Mouse (Mus musculus) frontal cortex, adult 2 months (tissue): ENCODE results near the gene Slc35b4. TPM values are rescaled to one million over a fixed set of nuclear protein-coding genes. Genes with fewer than 3 reads are reported as not detected.

Source experiments
- DNase-seq, 2 experiments: peaks; one replicate each; pipeline ENCODE4 v3.0.0; 2022; ENCODE audit warnings: low spot score in 1 of 2; ENCODE audit errors: extremely low spot score in 1 of 2
- polyA plus RNA-seq: library from polyadenylated mRNA; depleted of rRNA; stranded (reverse); fragments of >200 nt; gene quantifications from 2 replicates; pipeline ENCODE4 v1.2.3, GENCODE M21; 2012

The Slc35b4 gene
- polyA plus RNA-seq, 1 experiment = 52.6 TPM

GRCm38 (mm10) chr6:34171748-34172457, 5.0 kb downstream of the Slc35b4 start:
- no peak for DNase-seq

- no peak for DNase-seq
Measured at GRCm38 (mm10) chr6:34170844-34171494, 5.9 kb downstream of the Slc35b4 start.

GRCm38 (mm10) chr6:34168834-34169233, 8.1 kb downstream of the Slc35b4 start:
- DNase-seq = no peak

- no peak for DNase-seq
Measured at GRCm38 (mm10) chr6:34163014-34163413, 13.9 kb downstream of the Slc35b4 start.

GRCm38 (mm10) chr6:34162607-34163006, 14.3 kb downstream of the Slc35b4 start:
- DNase-seq = no peak

GRCm38 (mm10) chr6:34161511-34161910, 15.4 kb downstream of the Slc35b4 start:
- DNase-seq = no peak

GRCm38 (mm10) chr6:34160816-34161310, 16.0 kb downstream of the Slc35b4 start:
- DNase-seq = no peak

- no peak for DNase-seq
Measured at GRCm38 (mm10) chr6:34159998-34160815, 16.7 kb downstream of the Slc35b4 start.

- no peak for DNase-seq
Measured at GRCm38 (mm10) chr6:34156841-34157748, 19.8 kb downstream of the Slc35b4 start.

GRCm38 (mm10) chr6:34156057-34156456, 20.9 kb downstream of the Slc35b4 start:
- DNase-seq = no peak

- DNase-seq = no peak
Measured at GRCm38 (mm10) chr6:34155137-34155804, 21.6 kb downstream of the Slc35b4 start.

- peak; percentile 75 to 84 for DNase-seq
Measured at GRCm38 (mm10) chr6:34154202-34154601, 22.7 kb downstream of the Slc35b4 start.

- no peak for DNase-seq
Measured at GRCm38 (mm10) chr6:34153069-34154052, 23.6 kb downstream of the Slc35b4 start.

GRCm38 (mm10) chr6:34149821-34150220, 27.1 kb downstream of the Slc35b4 start:
- no peak for DNase-seq

- DNase-seq = no peak
Measured at GRCm38 (mm10) chr6:34149066-34149465, 27.8 kb downstream of the Slc35b4 start.

GRCm38 (mm10) chr6:34148639-34149038, 28.3 kb downstream of the Slc35b4 start:
- DNase-seq = no peak

- DNase-seq = no peak
Measured at GRCm38 (mm10) chr6:34148021-34148420, 28.9 kb downstream of the Slc35b4 start.

GRCm38 (mm10) chr6:34146042-34146441, 30.9 kb downstream of the Slc35b4 start:
- no peak for DNase-seq
